Mouse (Mus musculus): ENCODE data around the gene 1700037H04Rik.

- TF ChIP-seq ZNF384 (IDR thresholded peaks at IDR 0.05; ENCODE audit: low read depth, low read length) = no peak
- TF ChIP-seq MAFK (IDR thresholded peaks at IDR 0.05; ENCODE audit: insufficient read depth, low read depth, low read length) = no peak
Measured at GRCm38 (mm10) chr2:131148353-131149253, 11.3 kb downstream of the 1700037H04Rik start.

Data from ES-E14 (cell line).